Mouse (Mus musculus) ES-Bruce4 (cell line): ENCODE data around the gene Gm20683. TPM values are rescaled to one million over a fixed set of nuclear protein-coding genes. Genes with fewer than 3 reads are reported as not detected.

ENCODE experiments used
- H3K27ac ChIP-seq: 2 replicates; pipeline ENCODE4 v1.5.1; 2012; ENCODE audit warnings: low read length, inconsistent platforms; ENCODE audit not compliant: insufficient read depth
- H3K27me3 ChIP-seq: 2 replicates; pipeline ENCODE4 v1.6.1; 2012; ENCODE audit warnings: mild to moderate bottlenecking, low read length, inconsistent platforms; ENCODE audit not compliant: control insufficient read depth, poor library complexity, insufficient read depth, severe bottlenecking
- H3K36me3 ChIP-seq: 2 replicates; pipeline ENCODE4 v1.6.1; 2012; ENCODE audit warnings: inconsistent platforms, mild to moderate bottlenecking, low read length, moderate library complexity; ENCODE audit not compliant: control insufficient read depth, poor library complexity, insufficient read depth, severe bottlenecking
- H3K4me1 ChIP-seq: one replicate; pipeline ENCODE4 v1.8.1; 2011; ENCODE audit warnings: low read length; ENCODE audit not compliant: control insufficient read depth, insufficient read depth
- H3K4me3 ChIP-seq: 2 replicates; pipeline ENCODE4 v1.5.1; 2011; ENCODE audit warnings: low read depth, mild to moderate bottlenecking, low read length
- H3K9ac ChIP-seq: 2 replicates; pipeline ENCODE4 v1.6.1; 2012; ENCODE audit warnings: low read depth, mild to moderate bottlenecking, inconsistent platforms; ENCODE audit not compliant: poor library complexity, severe bottlenecking
- H3K9me3 ChIP-seq: replicated peaks from 2 replicates; pipeline ENCODE4 v1.6.1; 2012; ENCODE audit warnings: mild to moderate bottlenecking, low read length, inconsistent platforms; ENCODE audit not compliant: control insufficient read depth, poor library complexity, insufficient read depth, severe bottlenecking
- CTCF ChIP-seq: IDR thresholded peaks from one replicate; pipeline ENCODE4 v1.8.1; 2011; ENCODE audit warnings: low read depth, low read length
- EP300 ChIP-seq: IDR thresholded peaks from 2 replicates; pipeline ENCODE4 v1.6.1; 2011; ENCODE audit warnings: low read depth, low read length; ENCODE audit not compliant: insufficient read depth
- POLR2A ChIP-seq: IDR thresholded peaks from one replicate; pipeline ENCODE4 v1.8.1; 2011; ENCODE audit warnings: low read length; ENCODE audit not compliant: insufficient read depth
- polyA plus RNA-seq: library from polyadenylated mRNA; stranded (reverse); fragments of >200 nt; gene quantifications from 2 replicates; pipeline ENCODE4 v1.2.4, GENCODE M21; 2011; ENCODE audit warnings: low read depth; ENCODE audit not compliant: missing spikeins, insufficient read depth, insufficient read length

The Gm20683 gene
- polyA plus RNA-seq, 1 experiment: 1.4 TPM

- no peaks in the 10 kb centered on the region for H3K9me3 ChIP-seq
- H3K9ac ChIP-seq: no peak overlapping the region
- peaks cover 4% of the 10 kb centered on the region for H3K4me1 ChIP-seq
- H3K27ac ChIP-seq: no peak overlapping the region
- no peak overlapping the region for H3K4me3 ChIP-seq
- H3K36me3 ChIP-seq: peaks cover 17% of the 10 kb centered on the region
- H3K27me3 ChIP-seq: no peaks in the 10 kb centered on the region
- no peak for TF ChIP-seq CTCF
- no peak for TF ChIP-seq POLR2A
- no peak for TF ChIP-seq EP300
These were observed 6.3 kb downstream of the Gm20683 start for GRCm38 (mm10) chr17:25835301-25835700.

GRCm38 (mm10) chr17:25834595-25835222 lies 6.9 kb downstream of the Gm20683 start:
- H3K9me3 ChIP-seq: no peaks in the 10 kb centered on the region
- peaks cover 4% of the 10 kb centered on the region for H3K4me1 ChIP-seq
- no peak overlapping the region for H3K4me3 ChIP-seq
- no peak for TF ChIP-seq CTCF
- no peak overlapping the region for H3K9ac ChIP-seq
- H3K27me3 ChIP-seq: no peaks in the 10 kb centered on the region
- no peak overlapping the region for H3K27ac ChIP-seq
- H3K36me3 ChIP-seq: peaks cover 19% of the 10 kb centered on the region

GRCm38 (mm10) chr17:25833961-25834594 lies 7.5 kb downstream of the Gm20683 start:
- Histone ChIP-seq H3K36me3 (peaks cover 17% of the 10 kb centered on the region), H3K9me3 (no peaks in the 10 kb centered on the region), H3K4me3 (peak overlapping the region; percentile 80), H3K4me1 (peaks cover 4% of the 10 kb centered on the region), H3K27me3 (no peaks in the 10 kb centered on the region), H3K27ac (no peak overlapping the region), H3K9ac (peak overlapping the region; percentile 86)
- TF ChIP-seq EP300 (no peak), CTCF (no peak), POLR2A (no peak)

GRCm38 (mm10) chr17:25833291-25833663 lies 8.3 kb downstream of the Gm20683 start, which contains the start of gene Stub1:
Gene Stub1 (minus strand): TSS chr17:25833404.
- H3K4me3 ChIP-seq: peak within 1 kb of the TSS; percentile 82
- H3K4me1 ChIP-seq: peaks cover 4% of the 10 kb centered on the region
- no peak within 1 kb of the TSS for H3K27ac ChIP-seq
- H3K9me3 ChIP-seq: no peaks in the 10 kb centered on the region
- H3K27me3 ChIP-seq: no peaks in the 10 kb centered on the region
- H3K9ac ChIP-seq: peak within 1 kb of the TSS; percentile 86
- H3K36me3 ChIP-seq: peaks cover 16% of the 10 kb centered on the region
- TF ChIP-seq CTCF (no peak), POLR2A (no peak)

- Histone ChIP-seq H3K27ac (no peak overlapping the region), H3K9ac (peak overlapping the region; percentile 86), H3K4me3 (peak overlapping the region; percentile 82), H3K4me1 (peaks cover 4% of the 10 kb centered on the region), H3K36me3 (peaks cover 16% of the 10 kb centered on the region), H3K9me3 (no peaks in the 10 kb centered on the region), H3K27me3 (no peaks in the 10 kb centered on the region)
- TF ChIP-seq EP300 (0 out of 2 replicates have a peak, but pooled peaks have one; percentile 26), POLR2A (no peak)
These were observed 8.9 kb downstream of the Gm20683 start for GRCm38 (mm10) chr17:25832436-25833290.
